Mouse (Mus musculus): ENCODE measurements around the gene Cd80.
A peak's percentile ranks its signal among the peaks of the same experiment; 100 is the strongest.

Gene Cd80

GRCm38 (mm10) chr16:38474677-38475286, 19.4 kb downstream of the Cd80 start:
- no peak for DNase-seq

GRCm38 (mm10) chr16:38475681-38476311, 20.4 kb downstream of the Cd80 start:
- DNase-seq = no peak

- DNase-seq = peak; percentile 62 to 68
Measured at GRCm38 (mm10) chr16:38476312-38477240, 21.2 kb downstream of the Cd80 start.

- peak; percentile 11 for DNase-seq
Measured at GRCm38 (mm10) chr16:38477241-38477608, 21.9 kb downstream of the Cd80 start.

- no peak for DNase-seq
Measured at GRCm38 (mm10) chr16:38478296-38478695, 22.9 kb downstream of the Cd80 start.

- no peak for DNase-seq
Measured at GRCm38 (mm10) chr16:38481327-38481726, 26.0 kb downstream of the Cd80 start.

GRCm38 (mm10) chr16:38482780-38483562, 27.6 kb downstream of the Cd80 start:
- DNase-seq = peak in 1 of 2 experiments; percentile 57

GRCm38 (mm10) chr16:38483582-38484309, 28.4 kb downstream of the Cd80 start:
- DNase-seq = no peak

- DNase-seq = no peak
Measured at GRCm38 (mm10) chr16:38492551-38492950, 37.2 kb downstream of the Cd80 start.

- no peak for DNase-seq
Measured at GRCm38 (mm10) chr16:38493890-38494289, 38.5 kb downstream of the Cd80 start.

GRCm38 (mm10) chr16:38496604-38497140, 41.3 kb downstream of the Cd80 start:
- DNase-seq = no peak

GRCm38 (mm10) chr16:38502469-38502868, 47.1 kb downstream of the Cd80 start:
- DNase-seq = no peak

GRCm38 (mm10) chr16:38503528-38503927, 48.2 kb downstream of the Cd80 start:
- no peak for DNase-seq

GRCm38 (mm10) chr16:38506041-38506634, 50.8 kb downstream of the Cd80 start:
- peak; percentile 68 to 77 for DNase-seq

GRCm38 (mm10) chr16:38510846-38511245, 55.5 kb downstream of the Cd80 start:
- no peak for DNase-seq

GRCm38 (mm10) chr16:38519140-38519539, 63.8 kb downstream of the Cd80 start:
- no peak for DNase-seq

GRCm38 (mm10) chr16:38521211-38521987, 66.0 kb downstream of the Cd80 start:
- no peak for DNase-seq

GRCm38 (mm10) chr16:38522129-38523084, 67.0 kb downstream of the Cd80 start, which contains the start of gene Timmdc1:
Gene Timmdc1, minus strand, starts transcription at chr16:38522663.
- peak; percentile 96 to 98 for DNase-seq

GRCm38 (mm10) chr16:38526264-38526663, 70.9 kb downstream of the Cd80 start:
- no peak for DNase-seq

All from cerebellum, postnatal 25 days (tissue).